Mouse (Mus musculus): ENCODE measurements around the gene Gm10436. TPM values are rescaled to one million over a fixed set of nuclear protein-coding genes. Genes with fewer than 3 reads are reported as not detected.
"Not testable (repeated sequence)": the region's sequence is repeated elsewhere in the genome, so short reads cannot be mapped to it uniquely, and the experiment has no call there.

Gm10436 gene
- polyA plus RNA-seq (2015; fragmentation: Nextera tagmentation; extraction: Ambion mirVana) = not detected in 2 replicates

GRCm38 (mm10) chr12:88182008-88182407 is at the start of gene Gm10436:
Gene Gm10436, minus strand, starts transcription at chr12:88182108.
- H3K36me3 ChIP-seq (ENCODE audit: poor library complexity, severe bottlenecking); H3K4me2 ChIP-seq; ATAC-seq; H3K9ac ChIP-seq; H3K9me3 ChIP-seq (replicated peaks); H3K4me3 ChIP-seq; H3K4me1 ChIP-seq; H3K27ac ChIP-seq; H3K27me3 ChIP-seq: not testable (repeated sequence)
- WGBS = 71% methylated on average over 1 of the region's 1 CpGs

GRCm38 (mm10) chr12:88219445-88219844 is 37.5 kb upstream of the Gm10436 start:
- ATAC-seq = no peak
- H3K4me3 ChIP-seq = no peak overlapping the region
- H3K9ac ChIP-seq = no peak overlapping the region
- H3K9me3 ChIP-seq (replicated peaks) = no peaks in the 10 kb centered on the region
- no peaks in the 10 kb centered on the region for H3K27me3 ChIP-seq
- no peaks in the 10 kb centered on the region for H3K4me1 ChIP-seq
- 92% methylated on average over 3 of the region's 3 CpGs for WGBS
- H3K36me3 ChIP-seq (ENCODE audit: poor library complexity, severe bottlenecking) = no peaks in the 10 kb centered on the region
- H3K27ac ChIP-seq = no peak overlapping the region
- no peak overlapping the region for H3K4me2 ChIP-seq

- not testable (repeated sequence) for H3K4me2 ChIP-seq; ATAC-seq; H3K9ac ChIP-seq; H3K4me1 ChIP-seq; H3K27me3 ChIP-seq; H3K36me3 ChIP-seq (ENCODE audit: poor library complexity, severe bottlenecking); H3K4me3 ChIP-seq; H3K27ac ChIP-seq; H3K9me3 ChIP-seq (replicated peaks)
These were observed 36.2 kb upstream of the Gm10436 start for GRCm38 (mm10) chr12:88218059-88218458.

GRCm38 (mm10) chr12:88214641-88215040 is 32.7 kb upstream of the Gm10436 start:
- Histone ChIP-seq H3K27ac (no peak overlapping the region), H3K36me3 (ENCODE audit: poor library complexity, severe bottlenecking) (no peaks in the 10 kb centered on the region), H3K4me1 (no peaks in the 10 kb centered on the region), H3K27me3 (no peaks in the 10 kb centered on the region), H3K9ac (no peak overlapping the region), H3K4me2 (no peak overlapping the region), H3K9me3 (replicated peaks) (0 out of 2 replicates have a peak, but pooled peaks cover 3% of the 10 kb centered on the region), H3K4me3 (no peak overlapping the region)
- 88% methylated on average over 12 of the region's 12 CpGs for WGBS
- no peak for ATAC-seq

- not testable (repeated sequence) for H3K36me3 ChIP-seq (ENCODE audit: poor library complexity, severe bottlenecking); H3K27me3 ChIP-seq; H3K4me1 ChIP-seq; ATAC-seq; H3K4me2 ChIP-seq; H3K9me3 ChIP-seq (replicated peaks); H3K27ac ChIP-seq; H3K9ac ChIP-seq; H3K4me3 ChIP-seq
- 89% methylated on average over 9 of the region's 9 CpGs for WGBS
These were observed 29.6 kb upstream of the Gm10436 start for GRCm38 (mm10) chr12:88211458-88211857.

- Histone ChIP-seq H3K9ac (no peak overlapping the region), H3K9me3 (replicated peaks) (no peaks in the 10 kb centered on the region), H3K4me3 (no peak overlapping the region), H3K4me1 (no peaks in the 10 kb centered on the region), H3K27me3 (no peaks in the 10 kb centered on the region), H3K36me3 (ENCODE audit: poor library complexity, severe bottlenecking) (no peaks in the 10 kb centered on the region), H3K27ac (no peak overlapping the region), H3K4me2 (no peak overlapping the region)
- no peak for ATAC-seq
- WGBS = 86% methylated on average over 2 of the region's 2 CpGs
These were observed 20.9 kb upstream of the Gm10436 start for GRCm38 (mm10) chr12:88202856-88203255.

Other genes starting within 250 kb of the Gm10436 start
- not detected in 2 replicates for gene Gm2042, start 228.0 kb downstream of the Gm10436 start, polyA plus RNA-seq (2015; fragmentation: Nextera tagmentation; extraction: Ambion mirVana)
- not detected in 2 replicates for gene Gm2075, start 170.3 kb downstream of the Gm10436 start, polyA plus RNA-seq (2015; fragmentation: Nextera tagmentation; extraction: Ambion mirVana)
- gene Gm6803, start 163.3 kb downstream of the Gm10436 start, polyA plus RNA-seq (2015; fragmentation: Nextera tagmentation; extraction: Ambion mirVana) = not detected in 2 replicates
- not detected in 2 replicates for gene Gm2056, start 155.1 kb downstream of the Gm10436 start, polyA plus RNA-seq (2015; fragmentation: Nextera tagmentation; extraction: Ambion mirVana)
- not detected in 2 replicates for gene Gm16368, start 98.4 kb downstream of the Gm10436 start, polyA plus RNA-seq (2015; fragmentation: Nextera tagmentation; extraction: Ambion mirVana)
- not detected in 2 replicates for gene Gm8332, start 68.0 kb upstream of the Gm10436 start, polyA plus RNA-seq (2015; fragmentation: Nextera tagmentation; extraction: Ambion mirVana)
- not detected in 2 replicates for gene Gm5662, start 92.4 kb upstream of the Gm10436 start, polyA plus RNA-seq (2015; fragmentation: Nextera tagmentation; extraction: Ambion mirVana)
- gene Gm5039, start 141.9 kb upstream of the Gm10436 start, polyA plus RNA-seq (2015; fragmentation: Nextera tagmentation; extraction: Ambion mirVana) = not detected in 2 replicates
- 20.2 and 25.6 TPM in 2 replicates for gene Adck1, start 178.4 kb upstream of the Gm10436 start, polyA plus RNA-seq (2015; fragmentation: Nextera tagmentation; extraction: Ambion mirVana)